Mouse (Mus musculus) spleen, adult 2 months (tissue): ENCODE measurements around the gene Kdm7a.

Source experiments
- CTCF ChIP-seq: fragments of 200-500 bp; IDR thresholded peaks from 2 replicates; pipeline ENCODE4 v1.5.1; 2011; ENCODE audit warnings: mild to moderate bottlenecking, inconsistent platforms; ENCODE audit not compliant: insufficient read depth, insufficient read length, insufficient replicate concordance; ENCODE audit errors: extremely low read depth
- POLR2A ChIP-seq: fragments of 200-500 bp; IDR thresholded peaks from 2 replicates; pipeline ENCODE4 v1.6.1; 2011; ENCODE audit warnings: low read depth, low read length, inconsistent platforms

GRCm38 (mm10) chr6:39226610-39226955 lies 20.0 kb upstream of the Kdm7a start:
- TF ChIP-seq CTCF = no peak
- no peak for TF ChIP-seq POLR2A
